Mouse (Mus musculus) thymus, adult 2 months (tissue): ENCODE data around the gene Plcb1. TPM values are rescaled to one million over a fixed set of nuclear protein-coding genes. Genes with fewer than 3 reads are reported as not detected.

Experiments used
- DNase-seq: peaks from one replicate; pipeline ENCODE4 v3.0.0; 2021
- H3K27ac ChIP-seq: fragments of 200-500 bp; 2 replicates; pipeline ENCODE4 v1.5.1; 2012; ENCODE audit warnings: low read length, control low read depth; ENCODE audit not compliant: control insufficient read depth, insufficient read depth
- H3K27me3 ChIP-seq: fragments of 200-500 bp; 2 replicates; pipeline ENCODE4 v1.6.1; 2012; ENCODE audit warnings: mild to moderate bottlenecking, low read length, moderate library complexity, mixed read lengths; ENCODE audit not compliant: control insufficient read depth, insufficient read depth
- H3K36me3 ChIP-seq: fragments of 200-500 bp; 2 replicates; pipeline ENCODE4 v1.6.1; 2012; ENCODE audit warnings: mild to moderate bottlenecking, low read length, moderate library complexity; ENCODE audit not compliant: control insufficient read depth, insufficient read depth
- H3K4me1 ChIP-seq: fragments of 200-500 bp; replicated peaks from 2 replicates; pipeline ENCODE4 v1.6.1; 2012; ENCODE audit warnings: low read length; ENCODE audit not compliant: control insufficient read depth, insufficient read depth
- H3K4me3 ChIP-seq: fragments of 200-500 bp; 2 replicates; pipeline ENCODE4 v1.5.1; 2012; ENCODE audit warnings: mild to moderate bottlenecking, low read length, control low read depth, moderate library complexity; ENCODE audit not compliant: control insufficient read depth, insufficient read depth
- CTCF ChIP-seq: fragments of 200-500 bp; IDR thresholded peaks from 2 replicates; pipeline ENCODE4 v1.5.1; 2012; ENCODE audit warnings: mild to moderate bottlenecking, control low read depth, low read length, moderate library complexity, borderline replicate concordance; ENCODE audit not compliant: control insufficient read depth, poor library complexity, insufficient read depth; ENCODE audit errors: extremely low read depth
- POLR2A ChIP-seq: fragments of 200-500 bp; IDR thresholded peaks from 2 replicates; pipeline ENCODE4 v1.6.1; 2012; ENCODE audit warnings: mild to moderate bottlenecking, low read length, control low read depth, moderate library complexity; ENCODE audit not compliant: control insufficient read depth, poor library complexity, insufficient read depth; ENCODE audit errors: extremely low read depth
- WGBS: fragments of 180-500 bp; shearing (Covaris S2); methylation state at CpG from one replicate; pipeline ENCODE4 v1.1.7; 2018; 5-methylcytosine and 5-hydroxymethylcytosine counted together
- polyA plus RNA-seq: library from polyadenylated mRNA; depleted of rRNA; stranded (reverse); fragments of >200 nt; gene quantifications from 2 replicates; pipeline ENCODE4 v1.2.3, GENCODE M21; 2012

The Plcb1 gene
- polyA plus RNA-seq, 1 experiment, result 0.32 TPM

DNA sequence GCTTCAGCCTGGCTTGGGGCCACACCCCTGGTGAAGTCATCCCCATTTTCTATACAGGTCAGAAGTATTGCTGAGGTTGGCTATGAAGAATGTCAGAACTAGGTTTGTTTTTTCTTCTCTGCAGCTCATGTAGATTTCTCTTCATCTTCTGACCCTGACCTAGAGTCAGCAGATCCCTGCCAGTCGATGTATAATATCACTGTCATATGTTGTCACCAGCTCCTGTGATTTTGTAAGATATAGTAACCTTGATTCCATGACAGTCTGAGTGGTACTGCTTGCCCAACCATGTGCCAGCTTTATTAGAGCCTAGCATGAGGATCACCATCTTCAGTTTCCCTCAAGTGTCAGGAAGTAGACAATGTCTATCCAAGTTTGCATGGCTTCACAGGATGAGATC lies 233.7 kb downstream of the Plcb1 start:
- H3K4me3 ChIP-seq, result no peak overlapping the region
- no peak for DNase-seq
- TF ChIP-seq POLR2A, result no peak
- TF ChIP-seq CTCF, result no peak
- 85% methylated on average over 1 of the region's 1 CpGs for WGBS
- no peaks in the 10 kb centered on the region for H3K36me3 ChIP-seq
- H3K27ac ChIP-seq, result no peak overlapping the region
- H3K27me3 ChIP-seq, result no peaks in the 10 kb centered on the region
- H3K4me1 ChIP-seq, result no peaks in the 10 kb centered on the region

DNA sequence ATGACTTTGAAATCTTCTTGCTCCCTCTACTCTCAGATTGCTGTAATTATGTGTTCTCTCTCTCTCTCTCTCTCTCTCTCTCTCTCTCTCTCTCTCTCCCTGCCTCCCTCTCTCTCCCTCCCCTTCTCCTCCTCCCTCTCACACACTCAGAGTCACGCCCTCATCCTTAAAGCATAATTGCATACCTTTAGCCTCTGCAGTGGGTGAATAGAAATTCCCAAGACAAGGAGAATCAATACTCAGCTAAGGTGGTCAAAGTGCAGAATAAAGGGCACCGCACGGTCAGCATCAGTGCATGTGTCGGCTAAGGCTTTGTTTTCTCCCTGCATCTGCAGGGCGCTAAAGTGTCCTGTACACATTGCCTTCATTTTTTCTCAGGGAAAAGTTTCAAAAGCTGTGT lies 243.4 kb downstream of the Plcb1 start:
- no peak for TF ChIP-seq POLR2A
- TF ChIP-seq CTCF, result no peak
- no peak for DNase-seq
- no peaks in the 10 kb centered on the region for H3K4me1 ChIP-seq
- no peak overlapping the region for H3K27ac ChIP-seq
- WGBS, result 93% methylated on average over 5 of the region's 5 CpGs
- H3K4me3 ChIP-seq, result no peak overlapping the region
- H3K27me3 ChIP-seq, result no peaks in the 10 kb centered on the region
- H3K36me3 ChIP-seq, result no peaks in the 10 kb centered on the region

- 89% methylated on average over 6 of the region's 6 CpGs for WGBS
- H3K27ac ChIP-seq, result no peak overlapping the region
- no peak for DNase-seq
- no peak for TF ChIP-seq CTCF
- TF ChIP-seq POLR2A, result no peak
- H3K27me3 ChIP-seq, result no peaks in the 10 kb centered on the region
- H3K4me1 ChIP-seq, result no peaks in the 10 kb centered on the region
- no peaks in the 10 kb centered on the region for H3K36me3 ChIP-seq
- no peak overlapping the region for H3K4me3 ChIP-seq
Measured at GRCm38 (mm10) chr2:135029700-135030099, 243.8 kb downstream of the Plcb1 start.

DNA sequence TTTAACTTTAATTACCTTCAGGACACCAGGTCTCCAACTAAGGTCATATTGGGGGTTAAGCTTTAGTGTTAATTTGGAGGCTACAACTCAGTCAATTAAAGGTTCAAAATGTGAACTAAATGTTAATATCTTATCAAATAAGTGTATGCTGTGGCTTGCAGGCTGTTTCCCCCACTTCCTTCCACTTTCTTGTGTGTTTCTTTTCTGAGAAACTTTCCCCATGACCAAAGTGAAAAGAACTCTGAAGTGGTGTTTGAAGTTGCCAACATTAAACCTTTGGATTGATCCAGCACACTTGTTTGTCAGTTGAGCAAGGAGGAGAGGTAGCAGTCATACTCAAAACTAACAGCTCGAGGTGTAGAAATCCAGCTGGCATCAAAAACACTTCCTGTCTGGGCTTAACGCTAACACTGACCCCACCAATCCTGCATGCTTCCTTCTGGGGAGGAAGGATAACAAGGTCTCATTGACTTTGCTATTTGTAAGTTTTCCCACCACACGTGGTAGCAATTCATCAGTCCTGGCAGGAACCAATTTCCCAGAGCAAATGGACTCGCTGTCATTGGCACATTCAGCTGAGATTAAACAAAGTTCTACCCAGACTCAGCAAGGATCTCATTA lies 249.9 kb downstream of the Plcb1 start:
- no peak overlapping the region for H3K4me3 ChIP-seq
- WGBS, result 3% methylated on average over 4 of the region's 4 CpGs

GRCm38 (mm10) chr2:135048791-135049190 lies 262.9 kb downstream of the Plcb1 start:
- H3K36me3 ChIP-seq, result no peaks in the 10 kb centered on the region
- H3K4me1 ChIP-seq, result no peaks in the 10 kb centered on the region
- WGBS, result 83% methylated on average over 2 of the region's 2 CpGs
- no peak for DNase-seq
- no peaks in the 10 kb centered on the region for H3K27me3 ChIP-seq
- TF ChIP-seq CTCF (no peak), POLR2A (no peak)
- H3K27ac ChIP-seq, result no peak overlapping the region
- no peak overlapping the region for H3K4me3 ChIP-seq

More for the DNA sequence above, 249.9 kb downstream of the Plcb1 start:
- no peak overlapping the region for H3K27ac ChIP-seq
- H3K36me3 ChIP-seq, result no peaks in the 10 kb centered on the region
- TF ChIP-seq CTCF (no peak), POLR2A (no peak)
- H3K4me1 ChIP-seq, result no peaks in the 10 kb centered on the region
- H3K27me3 ChIP-seq, result no peaks in the 10 kb centered on the region
- DNase-seq, result no peak

GRCm38 (mm10) chr2:135049283-135049682 lies 263.4 kb downstream of the Plcb1 start:
- Histone ChIP-seq H3K27ac (no peak overlapping the region), H3K27me3 (no peaks in the 10 kb centered on the region), H3K36me3 (no peaks in the 10 kb centered on the region), H3K4me1 (no peaks in the 10 kb centered on the region), H3K4me3 (no peak overlapping the region)
- TF ChIP-seq CTCF, result no peak
- TF ChIP-seq POLR2A, result no peak
- no peak for DNase-seq
- WGBS, result 96% methylated on average over 6 of the region's 6 CpGs
